Mouse (Mus musculus) liver (tissue): ENCODE measurements around the gene Mpp2.

Source experiments
- DNase-seq: peaks from one replicate; pipeline ENCODE4 v3.0.0-alpha.2; 2020; ENCODE audit warnings: mixed read lengths

The Mpp2 gene

GRCm38 (mm10) chr11:102034887-102035286 lies 53.4 kb downstream of the Mpp2 start:
- DNase-seq, result no peak

DNA sequence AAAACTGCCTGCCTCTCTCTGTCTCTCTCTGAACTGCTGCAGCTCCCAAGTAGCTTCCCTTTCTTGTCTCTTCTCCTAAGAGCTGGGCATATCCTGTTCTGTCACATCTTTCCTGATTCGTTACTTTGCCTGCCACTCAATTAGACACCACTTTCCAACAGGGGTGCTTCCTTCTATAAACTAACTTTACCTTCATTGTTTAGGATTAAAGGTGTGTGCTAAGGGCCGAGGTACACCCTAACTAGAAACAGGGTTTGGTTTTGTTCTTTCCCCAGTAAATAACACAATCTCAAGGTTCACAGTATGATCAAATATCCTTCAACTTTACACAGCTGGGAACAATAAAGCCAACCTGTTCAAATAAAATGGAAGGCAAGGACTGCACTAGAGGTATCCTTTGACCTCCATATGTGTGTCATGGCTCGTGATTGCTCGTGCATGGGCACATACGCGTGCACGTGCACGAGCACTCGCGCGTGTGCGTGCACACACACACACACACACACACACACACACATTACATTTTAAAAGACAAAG lies 55.2 kb downstream of the Mpp2 start:
- no peak for DNase-seq

DNA sequence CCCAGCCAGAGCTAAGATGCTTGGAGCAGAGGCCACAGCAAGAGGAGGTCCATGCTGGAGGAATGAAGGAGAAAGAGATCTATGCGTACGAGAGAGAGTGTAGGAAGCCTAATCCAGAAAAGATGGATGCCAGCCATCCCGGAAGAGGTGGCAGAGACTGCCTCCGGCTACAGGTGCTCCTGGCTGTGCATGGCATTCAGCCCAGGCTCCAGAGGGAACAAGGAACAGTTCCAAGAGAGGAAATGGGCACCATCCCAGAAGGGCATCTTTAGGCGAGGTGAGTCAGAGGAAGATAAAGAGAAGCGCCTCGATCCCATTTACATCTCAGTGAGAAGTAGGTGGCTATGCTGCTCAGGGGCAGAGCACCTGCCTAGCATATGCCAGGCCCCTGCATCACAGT lies 57.2 kb downstream of the Mpp2 start:
- no peak for DNase-seq

DNA sequence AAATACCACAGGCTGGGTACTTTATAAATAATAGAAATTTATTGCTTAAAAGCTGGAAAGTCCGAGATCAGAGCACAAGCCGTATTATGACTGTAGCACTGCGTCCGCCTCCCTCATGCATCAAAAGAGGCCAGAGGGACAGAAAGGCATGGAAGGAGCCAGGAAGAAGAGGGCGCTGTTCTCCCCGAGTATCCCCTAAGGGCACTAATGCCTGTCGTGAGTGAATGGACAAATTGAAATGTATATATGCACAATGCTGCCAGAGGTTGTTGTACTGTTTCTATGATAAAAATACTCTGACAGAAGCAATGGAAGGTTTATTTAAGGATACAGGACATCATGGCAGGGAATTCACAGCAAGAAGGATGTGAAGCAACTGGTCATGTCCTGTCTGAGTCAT lies 58.3 kb downstream of the Mpp2 start:
- DNase-seq, result no peak

GRCm38 (mm10) chr11:102029304-102029703 lies 59.0 kb downstream of the Mpp2 start:
- peak; percentile 41 for DNase-seq

- DNase-seq, result no peak
Observed at GRCm38 (mm10) chr11:102028087-102028816, 60.1 kb downstream of the Mpp2 start, which contains the start of gene Mpp3. Mpp3 (minus strand) TSS chr11:102028461.

DNA sequence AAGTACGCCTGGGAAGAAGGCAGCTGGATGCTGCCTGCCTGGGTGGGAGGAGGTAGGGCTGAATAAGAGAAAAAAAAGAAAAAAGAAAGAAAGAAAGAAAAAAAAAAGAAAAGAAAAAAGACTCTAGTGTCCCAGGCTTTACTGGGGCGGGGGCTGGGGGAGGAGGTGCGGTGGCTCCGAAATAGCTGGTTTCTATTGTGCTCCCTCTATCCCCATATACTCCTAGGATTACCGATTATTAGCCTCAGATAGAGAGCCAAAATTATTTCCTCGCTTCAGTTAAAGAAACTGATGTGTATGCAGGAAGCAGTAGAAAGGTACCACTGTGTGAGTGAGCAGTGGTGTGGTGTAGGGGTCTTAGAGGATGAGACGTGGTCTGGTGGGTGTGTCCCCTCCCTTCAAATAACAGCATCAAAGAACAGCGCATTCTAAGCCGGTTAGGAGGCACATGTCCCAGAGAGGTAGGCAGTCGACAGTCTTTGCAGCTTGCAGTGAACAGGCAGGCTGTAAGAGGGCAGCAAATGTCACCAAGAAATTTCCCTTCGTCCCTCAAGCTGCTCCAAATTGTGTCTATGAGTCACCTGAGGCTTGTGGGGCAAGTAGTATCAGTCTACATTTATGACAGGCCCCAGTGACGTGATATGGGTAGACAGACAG lies 60.8 kb downstream of the Mpp2 start:
- no peak for DNase-seq

DNA sequence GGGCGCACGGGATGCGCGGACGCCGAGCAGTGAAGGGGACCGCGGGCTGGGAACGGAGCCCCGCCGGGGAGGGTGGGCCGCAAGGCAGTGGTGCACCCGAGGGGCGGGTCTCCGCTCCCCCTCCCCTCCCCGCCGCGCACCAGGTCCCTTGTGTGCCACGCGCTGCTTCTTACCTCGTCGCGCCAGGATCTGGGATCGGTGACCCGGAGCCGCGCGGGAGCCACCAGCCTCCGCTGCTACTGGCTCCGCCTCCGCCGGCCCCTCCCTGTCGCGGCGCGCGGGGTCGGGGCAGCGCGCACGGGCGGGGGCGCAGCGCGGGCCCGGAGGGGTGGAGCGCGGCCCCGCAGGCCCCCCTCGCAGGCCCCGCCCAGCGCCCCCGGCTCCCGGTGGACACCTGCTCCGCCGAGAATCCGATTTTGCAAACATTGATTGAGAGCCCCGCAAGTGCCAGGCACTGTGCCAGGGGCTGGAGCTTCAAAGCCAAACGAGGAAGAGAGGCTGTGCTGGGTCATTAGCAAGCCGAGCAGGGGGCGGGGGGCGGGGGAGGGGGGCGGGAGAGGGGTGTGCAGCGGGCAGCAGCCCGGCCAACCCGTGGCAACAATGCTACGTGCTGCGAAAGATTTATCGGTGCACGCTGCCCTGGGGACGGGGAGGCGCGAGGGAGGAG lies 61.5 kb downstream of the Mpp2 start:
- peak; percentile 57 for DNase-seq

DNA sequence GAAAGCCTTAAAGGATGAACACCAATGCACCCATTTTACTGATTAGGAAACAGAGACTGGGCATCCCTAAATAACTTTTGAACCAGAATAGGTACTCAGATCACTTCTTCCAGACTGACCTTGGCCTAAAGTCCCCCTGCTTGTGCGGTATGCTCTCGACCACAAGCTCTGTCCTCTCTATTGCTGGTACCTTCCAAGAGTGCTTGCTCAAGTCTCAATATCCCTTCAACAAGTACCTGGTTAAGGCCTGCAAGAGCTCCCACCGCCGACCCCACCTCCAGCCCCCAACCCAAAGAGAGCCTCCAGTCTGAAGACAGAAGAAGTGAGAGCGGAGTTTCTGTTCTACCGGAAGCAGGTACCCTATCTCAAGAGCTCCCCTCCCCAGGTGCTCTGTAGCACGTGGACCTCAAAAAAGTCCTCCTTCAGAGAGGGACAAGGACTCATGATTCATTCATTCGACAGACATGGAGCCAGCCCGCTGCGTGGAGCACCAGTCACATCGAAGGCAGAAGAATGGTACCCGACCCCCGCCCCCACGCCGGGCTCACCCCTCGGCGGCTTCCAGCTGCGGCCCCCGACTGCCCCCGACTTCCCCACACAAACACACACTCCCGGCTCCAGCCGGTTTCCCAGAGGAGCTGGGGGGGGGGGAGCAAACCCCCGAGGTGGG lies 62.2 kb downstream of the Mpp2 start:
- DNase-seq, result no peak

DNA sequence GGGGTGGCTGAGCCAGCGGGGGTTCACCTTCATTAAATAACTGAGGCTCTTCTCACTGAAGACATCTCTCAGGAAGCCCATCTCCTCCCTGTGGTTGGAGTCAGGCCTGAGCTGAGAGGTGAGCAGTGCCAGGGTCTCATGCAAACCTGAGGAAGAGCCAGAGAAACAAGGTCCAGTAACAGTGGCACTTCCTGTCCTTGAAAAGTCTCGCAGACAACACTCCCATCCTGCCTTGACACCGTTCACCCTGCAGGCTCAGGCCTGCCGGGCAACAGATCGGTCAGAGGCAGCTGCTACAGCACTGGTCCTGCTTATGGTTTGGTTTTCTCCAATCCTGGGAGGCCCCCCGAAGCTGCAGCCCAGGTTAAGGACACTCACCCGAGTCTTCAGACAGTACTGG lies 63.0 kb downstream of the Mpp2 start:
- DNase-seq, result no peak

- no peak for DNase-seq
Observed at GRCm38 (mm10) chr11:102024875-102025274, 63.4 kb downstream of the Mpp2 start.

- no peak for DNase-seq
Observed at GRCm38 (mm10) chr11:102024084-102024758, 64.1 kb downstream of the Mpp2 start.

GRCm38 (mm10) chr11:102023406-102023805 lies 64.9 kb downstream of the Mpp2 start:
- DNase-seq, result no peak

DNA sequence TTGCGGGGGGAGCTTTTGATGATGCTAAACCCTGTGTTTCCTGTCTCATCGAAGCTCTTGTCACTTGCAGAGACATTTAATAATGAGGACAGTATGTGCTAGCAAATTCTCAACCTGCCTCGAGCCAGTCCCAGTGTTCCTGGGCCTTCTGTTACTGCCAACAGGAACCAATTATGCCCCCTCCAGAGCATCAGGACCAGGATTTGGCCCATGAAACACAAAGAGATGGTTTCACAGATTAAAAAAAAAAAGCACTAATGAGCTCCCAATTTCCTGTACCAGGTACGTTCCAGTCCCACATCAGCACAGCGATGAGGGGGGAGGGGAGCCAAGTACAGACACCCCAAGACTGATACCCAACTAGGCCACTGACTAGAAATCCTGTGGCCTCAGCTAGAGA lies 67.1 kb downstream of the Mpp2 start:
- no peak for DNase-seq

DNA sequence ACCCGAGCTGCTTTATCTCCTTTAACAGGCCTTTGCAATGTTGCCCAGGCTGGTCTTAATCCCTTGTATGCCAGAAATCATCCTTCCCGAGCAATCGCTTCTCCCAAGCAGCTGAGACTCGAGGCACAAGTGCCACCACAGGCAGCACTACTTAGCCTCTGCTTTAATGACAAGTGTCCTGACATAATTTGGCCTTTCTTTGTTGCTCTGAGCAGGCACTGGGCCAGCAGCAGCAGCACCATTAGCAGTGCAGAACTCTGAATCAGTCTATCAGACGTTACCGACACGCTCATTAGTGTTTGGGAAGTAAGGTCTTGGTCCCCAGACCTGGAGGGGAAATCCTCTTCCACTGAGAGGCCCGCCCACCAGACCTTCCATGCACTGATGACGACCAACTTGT lies 68.6 kb downstream of the Mpp2 start:
- no peak for DNase-seq

DNA sequence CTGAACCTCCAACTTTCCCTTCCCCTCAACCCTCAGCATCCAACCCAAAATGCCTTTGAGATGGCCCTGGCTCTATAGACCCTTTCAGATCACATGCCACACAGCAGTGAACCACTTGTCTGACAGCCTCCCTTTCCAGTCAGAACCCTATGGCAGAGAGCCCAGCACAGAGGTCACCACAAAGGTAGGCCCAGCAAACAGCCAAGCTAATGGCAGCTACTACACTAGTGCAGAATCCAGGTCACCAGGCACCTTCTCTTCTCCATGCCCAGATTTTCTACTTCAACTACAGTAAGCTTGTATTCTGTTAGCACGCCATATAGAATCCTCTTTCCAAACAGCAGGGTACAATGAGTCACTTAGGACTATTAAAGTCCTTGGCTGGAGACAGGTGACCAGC lies 72.2 kb downstream of the Mpp2 start:
- no peak for DNase-seq

DNA sequence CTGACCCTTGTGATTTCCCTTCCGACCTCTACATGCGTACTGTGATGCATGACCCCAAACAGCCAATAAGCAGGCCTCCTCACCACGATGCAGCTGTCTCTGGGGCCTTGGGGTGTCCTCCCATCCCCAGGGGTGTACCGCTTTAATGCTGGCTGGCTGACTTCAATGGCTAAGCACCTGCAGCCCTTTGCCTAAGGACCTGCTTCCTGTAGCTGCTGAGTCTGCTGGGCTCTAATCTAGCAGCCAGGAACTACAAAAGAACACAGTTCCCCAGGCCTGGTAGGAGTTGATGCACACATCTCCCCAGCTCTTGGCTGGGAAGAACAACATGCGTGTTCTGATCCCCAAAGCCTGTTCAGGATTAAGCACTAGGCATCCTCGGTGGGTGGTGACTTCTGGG lies 72.8 kb downstream of the Mpp2 start:
- no peak for DNase-seq

DNA sequence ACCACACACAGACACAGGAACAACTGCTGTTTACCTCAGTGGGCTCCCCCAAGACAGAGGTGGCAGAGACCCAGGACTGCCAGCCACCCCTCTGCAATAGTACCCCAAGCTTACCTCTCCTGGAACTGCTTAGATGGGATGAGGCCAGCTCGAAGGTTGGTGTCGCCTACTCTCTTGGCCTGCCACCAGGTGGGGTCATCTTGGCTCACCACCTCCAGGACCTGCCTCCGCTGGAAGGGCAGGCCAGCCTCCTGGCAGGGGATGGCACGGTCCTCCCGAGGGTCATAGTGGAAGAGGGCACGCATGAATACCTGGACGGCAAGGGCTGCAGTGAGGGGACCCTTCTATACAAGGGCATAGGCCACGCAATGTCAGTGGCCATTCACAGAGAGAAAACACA lies 75.1 kb downstream of the Mpp2 start:
- no peak for DNase-seq

- no peak for DNase-seq
Observed at GRCm38 (mm10) chr11:102011510-102011909, 76.8 kb downstream of the Mpp2 start.

DNA sequence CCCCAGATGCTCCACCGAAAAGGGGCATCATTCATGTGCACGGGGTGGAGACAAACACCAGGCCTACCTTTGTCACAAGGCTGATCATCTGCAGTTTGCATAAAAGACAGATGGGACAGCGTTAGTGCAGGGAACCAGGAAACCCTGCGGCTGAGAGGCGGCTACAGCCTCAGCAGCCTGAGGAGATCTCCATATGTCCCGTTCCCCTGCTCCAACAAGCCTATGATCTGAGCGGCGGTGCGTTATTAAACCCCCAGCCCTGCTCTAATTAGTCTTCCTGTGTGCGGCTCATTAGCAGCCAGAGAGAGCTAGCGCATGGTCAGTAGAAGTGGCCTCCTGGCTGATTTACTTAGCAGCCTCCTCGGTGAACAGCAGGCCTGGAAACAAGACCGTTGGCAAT lies 78.2 kb downstream of the Mpp2 start:
- no peak for DNase-seq

- DNase-seq, result no peak
Observed at GRCm38 (mm10) chr11:102008954-102009637, 79.2 kb downstream of the Mpp2 start.

DNA sequence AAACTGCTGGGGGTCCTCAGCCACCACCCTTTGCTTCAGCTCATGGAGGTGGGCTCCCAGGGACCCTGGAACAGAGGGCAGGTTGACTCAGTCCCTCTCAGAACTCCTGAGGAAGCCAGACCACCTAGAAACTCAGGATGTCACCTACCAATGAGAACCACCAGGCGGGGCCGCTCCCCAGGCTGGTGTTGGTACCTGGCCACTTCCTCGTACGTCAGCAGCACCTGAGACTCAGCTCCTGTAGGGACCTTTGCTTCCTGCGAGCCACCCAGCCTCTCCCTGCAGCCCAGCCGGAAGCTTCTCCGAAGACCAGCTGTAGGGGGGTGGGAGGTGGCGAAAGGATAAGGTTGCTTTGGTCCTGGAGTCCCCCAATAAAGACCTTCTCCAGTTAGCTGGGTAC lies 79.9 kb downstream of the Mpp2 start:
- DNase-seq, result no peak
